Mouse (Mus musculus): Measurements from ENCODE around the gene Yap1. TPM values are rescaled to one million over a fixed set of nuclear protein-coding genes. Genes with fewer than 3 reads are reported as not detected.

Gene Yap1
- polyA plus RNA-seq, 1 experiment from 2014 or later = 69.5 TPM

DNA sequence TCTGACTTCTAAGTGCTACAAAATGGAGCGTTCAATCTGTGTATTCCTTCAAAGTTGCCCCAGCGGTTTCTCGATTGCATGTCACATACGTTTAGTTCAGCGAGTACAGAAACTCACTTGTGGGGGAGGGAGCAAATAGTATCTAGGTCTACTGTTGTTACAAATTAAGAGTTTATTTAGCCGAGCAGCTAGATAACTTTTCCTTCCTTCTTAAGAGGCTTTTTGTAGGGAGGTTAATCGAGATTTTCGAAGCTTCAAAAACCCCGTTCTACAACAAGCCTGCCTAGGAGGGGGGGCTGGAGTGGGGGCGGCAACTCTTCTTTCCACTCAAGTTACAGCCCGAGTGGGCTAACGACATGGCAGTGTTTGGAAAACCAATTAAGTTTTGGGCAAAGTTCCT lies 1.6 kb downstream of the Yap1 start:
- Histone ChIP-seq H3K4me1 (replicated peaks) (peaks cover 44% of the 10 kb centered on the region), H3K27me3 (no peaks in the 10 kb centered on the region), H3K9ac (replicated peaks) (peak overlapping the region; percentile 99), H3K4me3 (replicated peaks) (peak overlapping the region; percentile 88), H3K27ac (peak overlapping the region; percentile 100), H3K9me3 (no peaks in the 10 kb centered on the region), H3K36me3 (peaks cover 36% of the 10 kb centered on the region), H3K4me2 (peak overlapping the region; percentile 65)
- no peak for ATAC-seq (ENCODE audit: insufficient number of reproducible peaks, insufficient read depth, low FRiP score, low TSS enrichment, low read depth)
- 2% methylated on average over 12 of the region's 12 CpGs for WGBS

DNA sequence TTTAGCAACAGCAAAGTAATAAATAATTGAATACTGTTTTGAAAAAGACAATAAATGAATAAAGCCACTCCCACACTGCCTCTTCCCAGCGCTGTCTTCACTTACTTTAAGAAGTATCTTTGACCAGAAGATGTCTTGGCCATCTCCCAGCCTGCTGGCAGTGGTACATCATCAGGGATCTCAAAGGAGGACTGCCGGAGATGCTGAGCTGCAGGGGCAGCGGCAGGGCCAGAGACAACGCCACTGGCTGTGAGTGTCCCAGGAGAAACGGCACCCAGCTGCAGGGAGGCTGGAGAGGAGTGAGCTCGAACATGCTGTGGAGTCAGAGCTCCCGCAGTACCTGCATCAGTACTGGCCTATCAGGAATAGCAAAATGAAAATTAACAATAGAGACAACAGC lies 3.0 kb downstream of the Yap1 start:
- Histone ChIP-seq H3K4me2 (peak overlapping the region; percentile 65), H3K36me3 (peaks cover 44% of the 10 kb centered on the region), H3K4me1 (replicated peaks) (peaks cover 44% of the 10 kb centered on the region), H3K9ac (replicated peaks) (no peak overlapping the region; the same call in 1 of the 2 replicates), H3K27me3 (no peaks in the 10 kb centered on the region), H3K27ac (no peak overlapping the region), H3K4me3 (replicated peaks) (no peak overlapping the region), H3K9me3 (no peaks in the 10 kb centered on the region)
- ATAC-seq (ENCODE audit: insufficient number of reproducible peaks, insufficient read depth, low FRiP score, low TSS enrichment, low read depth) = no peak
- 62% methylated on average over 7 of the region's 7 CpGs for WGBS

DNA sequence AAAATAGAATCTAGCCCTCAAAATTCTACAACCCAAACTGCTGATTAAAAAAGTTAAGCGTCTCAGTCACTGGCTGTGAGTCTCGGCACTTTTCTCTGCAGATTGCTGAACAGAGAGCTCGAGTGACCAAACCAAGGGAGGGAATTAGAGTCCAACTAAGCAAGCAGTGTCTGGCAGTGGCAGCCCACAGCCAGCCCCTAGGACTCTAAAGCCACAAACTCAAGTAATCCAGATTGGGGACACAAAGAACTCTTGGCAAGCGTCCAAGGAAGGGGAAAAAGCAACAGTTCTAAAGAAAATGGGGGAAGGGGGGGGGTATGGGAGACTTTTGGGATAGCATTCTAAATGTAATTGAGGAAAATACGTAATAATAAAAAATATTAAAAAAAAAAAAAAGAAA lies 10.1 kb downstream of the Yap1 start:
- no peak overlapping the region for H3K4me2 ChIP-seq
- no peaks in the 10 kb centered on the region for H3K9me3 ChIP-seq
- peaks cover 14% of the 10 kb centered on the region for H3K4me1 ChIP-seq (replicated peaks)
- ATAC-seq (ENCODE audit: insufficient number of reproducible peaks, insufficient read depth, low FRiP score, low TSS enrichment, low read depth) = no peak
- no peak overlapping the region for H3K27ac ChIP-seq
- H3K4me3 ChIP-seq (replicated peaks) = no peak overlapping the region
- no peak overlapping the region for H3K9ac ChIP-seq (replicated peaks)
- 79% methylated on average over 5 of the region's 5 CpGs for WGBS
- peaks cover 82% of the 10 kb centered on the region for H3K36me3 ChIP-seq
- H3K27me3 ChIP-seq = no peaks in the 10 kb centered on the region

DNA sequence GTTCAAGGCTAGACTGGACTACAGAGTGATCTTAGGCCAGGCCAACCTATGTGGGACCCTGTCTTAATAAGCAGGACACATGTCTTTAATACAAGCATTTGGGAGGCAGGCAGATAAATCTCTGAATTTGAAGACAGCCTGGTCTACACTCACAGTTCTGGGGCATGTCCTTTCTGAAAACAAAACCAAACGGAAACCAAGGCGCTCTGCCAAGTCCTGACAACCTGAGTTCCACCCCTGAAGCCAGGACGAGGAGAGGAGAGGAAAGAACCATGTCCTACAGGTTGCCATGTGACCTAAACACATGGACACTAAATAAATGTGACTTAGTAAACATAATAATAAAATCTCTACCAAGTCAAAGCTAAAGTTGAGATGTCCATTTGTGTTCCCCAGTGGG lies 11.7 kb downstream of the Yap1 start:
- H3K4me2 ChIP-seq = no peak overlapping the region
- WGBS = 73% methylated on average over 3 of the region's 3 CpGs
- no peak for ATAC-seq (ENCODE audit: insufficient number of reproducible peaks, insufficient read depth, low FRiP score, low TSS enrichment, low read depth)
- H3K27me3 ChIP-seq = no peaks in the 10 kb centered on the region
- no peak overlapping the region for H3K27ac ChIP-seq
- no peak overlapping the region for H3K9ac ChIP-seq (replicated peaks)
- H3K4me3 ChIP-seq (replicated peaks) = no peak overlapping the region
- peaks cover 82% of the 10 kb centered on the region for H3K36me3 ChIP-seq
- no peaks in the 10 kb centered on the region for H3K9me3 ChIP-seq
- no peaks in the 10 kb centered on the region for H3K4me1 ChIP-seq (replicated peaks)

DNA sequence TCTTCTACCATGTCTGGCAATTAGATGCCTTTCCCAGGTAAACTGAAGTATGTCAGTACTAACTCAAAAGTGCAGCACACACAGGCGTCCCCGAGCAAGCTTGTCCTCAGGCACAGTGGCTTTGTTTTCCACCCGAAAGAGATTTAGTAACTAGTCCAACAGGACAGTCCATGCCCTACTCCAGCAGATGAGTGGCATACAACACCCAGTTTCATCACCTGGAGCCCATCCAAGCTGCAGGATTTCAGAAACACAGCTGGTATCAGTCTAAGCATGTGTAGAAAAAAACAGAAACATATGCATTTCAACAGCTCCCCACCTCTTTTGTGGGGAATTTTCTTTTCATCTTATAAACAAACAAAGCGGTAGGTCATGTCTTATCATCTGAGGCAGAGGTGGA lies 13.5 kb downstream of the Yap1 start:
- ATAC-seq (ENCODE audit: insufficient number of reproducible peaks, insufficient read depth, low FRiP score, low TSS enrichment, low read depth) = no peak
- peaks cover 82% of the 10 kb centered on the region for H3K36me3 ChIP-seq

DNA sequence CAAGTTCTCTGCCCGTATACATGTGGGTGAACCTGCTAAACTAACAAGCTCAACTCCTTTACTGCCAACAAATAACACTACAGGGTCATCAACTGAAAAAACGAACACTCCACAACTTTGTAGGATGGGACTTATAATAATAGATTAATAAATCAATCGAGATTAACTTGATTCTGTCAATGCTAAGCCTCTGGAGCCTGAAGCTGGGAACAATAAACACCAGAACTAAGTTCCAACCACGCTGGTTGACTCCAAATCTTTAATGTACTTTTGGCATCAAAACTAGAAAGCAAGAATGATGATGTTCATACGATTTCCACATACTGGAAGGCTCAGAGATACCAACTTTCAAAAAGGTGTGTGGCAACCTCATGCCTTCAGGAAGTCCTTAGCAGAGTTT lies 17.3 kb downstream of the Yap1 start:
- H3K9me3 ChIP-seq = no peaks in the 10 kb centered on the region
- ATAC-seq (ENCODE audit: insufficient number of reproducible peaks, insufficient read depth, low FRiP score, low TSS enrichment, low read depth) = no peak
- no peaks in the 10 kb centered on the region for H3K27me3 ChIP-seq
- peaks cover 65% of the 10 kb centered on the region for H3K36me3 ChIP-seq
- WGBS = 89% methylated on average over 5 of the region's 5 CpGs
- no peak overlapping the region for H3K4me2 ChIP-seq
- no peak overlapping the region for H3K9ac ChIP-seq (replicated peaks)
- H3K27ac ChIP-seq = no peak overlapping the region
- H3K4me1 ChIP-seq (replicated peaks) = peaks cover 10% of the 10 kb centered on the region
- no peak overlapping the region for H3K4me3 ChIP-seq (replicated peaks)

More for the DNA sequence above, 13.5 kb downstream of the Yap1 start:
- H3K9ac ChIP-seq (replicated peaks) = no peak overlapping the region
- no peaks in the 10 kb centered on the region for H3K27me3 ChIP-seq
- no peaks in the 10 kb centered on the region for H3K4me1 ChIP-seq (replicated peaks)
- 80% methylated on average over 4 of the region's 4 CpGs for WGBS
- H3K4me3 ChIP-seq (replicated peaks) = no peak overlapping the region
- no peak overlapping the region for H3K27ac ChIP-seq
- no peaks in the 10 kb centered on the region for H3K9me3 ChIP-seq
- H3K4me2 ChIP-seq = no peak overlapping the region

DNA sequence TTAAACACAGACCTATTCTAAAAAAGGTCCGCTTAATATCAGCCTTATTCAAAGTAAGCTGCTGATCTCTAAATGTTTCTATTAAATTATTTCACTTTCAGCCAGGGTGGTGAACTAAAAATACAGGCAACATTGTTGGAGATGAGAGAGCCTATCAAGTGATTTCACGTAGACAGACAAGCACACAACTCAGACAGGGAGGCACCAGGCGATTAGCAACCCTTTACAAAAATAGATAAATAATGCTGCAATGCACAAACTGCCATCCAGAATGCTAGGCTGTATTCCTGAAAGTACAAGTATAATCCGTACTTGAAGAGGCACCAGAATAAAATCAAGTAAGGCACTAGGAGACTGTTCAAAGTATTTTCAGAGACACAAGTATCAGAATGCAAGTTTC lies 20.1 kb downstream of the Yap1 start:
- Histone ChIP-seq H3K36me3 (peaks cover 68% of the 10 kb centered on the region), H3K4me2 (no peak overlapping the region), H3K27ac (no peak overlapping the region), H3K9me3 (no peaks in the 10 kb centered on the region), H3K9ac (replicated peaks) (no peak overlapping the region), H3K4me3 (replicated peaks) (no peak overlapping the region), H3K4me1 (replicated peaks) (peaks cover 10% of the 10 kb centered on the region), H3K27me3 (no peaks in the 10 kb centered on the region)
- WGBS = 80% methylated on average over 4 of the region's 4 CpGs
- no peak for ATAC-seq (ENCODE audit: insufficient number of reproducible peaks, insufficient read depth, low FRiP score, low TSS enrichment, low read depth)

DNA sequence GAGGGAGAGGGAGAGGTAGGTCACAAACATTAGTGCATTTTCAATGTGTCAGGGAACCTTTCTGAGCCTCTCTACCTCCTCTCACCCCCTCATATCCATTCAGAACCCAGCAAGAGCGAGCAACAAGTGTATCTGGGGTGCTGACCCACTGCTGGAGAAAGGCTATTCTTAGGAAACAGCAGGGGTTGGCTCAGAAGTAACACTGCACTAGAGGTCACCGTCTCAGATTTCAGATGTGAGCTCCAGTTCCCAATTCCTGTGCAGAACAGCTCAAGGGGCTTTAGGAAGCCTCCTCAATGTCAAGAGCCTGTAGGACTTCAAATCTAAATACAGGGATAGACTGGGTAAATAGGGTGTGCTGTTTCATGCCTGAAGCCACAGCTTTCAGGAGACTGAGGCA lies 20.7 kb downstream of the Yap1 start:
- 30% methylated on average over 2 of the region's 2 CpGs for WGBS
- Histone ChIP-seq H3K9ac (replicated peaks) (no peak overlapping the region), H3K9me3 (no peaks in the 10 kb centered on the region), H3K36me3 (peaks cover 67% of the 10 kb centered on the region), H3K4me1 (replicated peaks) (peaks cover 10% of the 10 kb centered on the region), H3K27me3 (no peaks in the 10 kb centered on the region), H3K27ac (peak overlapping the region; percentile 31; the same call in 1 of the 2 replicates), H3K4me3 (replicated peaks) (no peak overlapping the region), H3K4me2 (no peak overlapping the region)
- no peak; the same call in 1 of the 2 replicates for ATAC-seq (ENCODE audit: insufficient number of reproducible peaks, insufficient read depth, low FRiP score, low TSS enrichment, low read depth)

DNA sequence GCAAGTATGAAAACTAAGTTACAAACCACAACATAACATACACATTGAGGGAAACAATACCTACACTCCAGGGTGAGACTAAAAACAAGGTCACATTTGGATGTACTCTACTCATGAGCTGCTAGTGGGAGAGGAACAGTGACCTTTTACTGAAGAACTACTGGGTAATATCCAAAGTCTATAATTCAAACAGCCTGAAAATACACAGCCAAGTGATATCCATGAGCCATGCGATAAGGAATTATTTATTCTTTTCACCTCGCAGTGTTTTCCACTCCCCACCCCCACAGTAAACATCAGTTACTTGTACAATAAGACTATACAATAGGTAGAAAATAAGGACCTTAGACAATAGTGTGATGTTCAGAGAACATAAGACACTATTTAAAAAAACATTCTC lies 24.2 kb downstream of the Yap1 start:
- 100% methylated on average over 2 of the region's 2 CpGs for WGBS
- Histone ChIP-seq H3K9ac (replicated peaks) (no peak overlapping the region), H3K4me2 (no peak overlapping the region), H3K9me3 (no peaks in the 10 kb centered on the region), H3K27ac (no peak overlapping the region), H3K36me3 (peaks cover 72% of the 10 kb centered on the region), H3K4me3 (replicated peaks) (no peak overlapping the region), H3K4me1 (replicated peaks) (peaks cover 9% of the 10 kb centered on the region), H3K27me3 (no peaks in the 10 kb centered on the region)
- no peak for ATAC-seq (ENCODE audit: insufficient number of reproducible peaks, insufficient read depth, low FRiP score, low TSS enrichment, low read depth)

DNA sequence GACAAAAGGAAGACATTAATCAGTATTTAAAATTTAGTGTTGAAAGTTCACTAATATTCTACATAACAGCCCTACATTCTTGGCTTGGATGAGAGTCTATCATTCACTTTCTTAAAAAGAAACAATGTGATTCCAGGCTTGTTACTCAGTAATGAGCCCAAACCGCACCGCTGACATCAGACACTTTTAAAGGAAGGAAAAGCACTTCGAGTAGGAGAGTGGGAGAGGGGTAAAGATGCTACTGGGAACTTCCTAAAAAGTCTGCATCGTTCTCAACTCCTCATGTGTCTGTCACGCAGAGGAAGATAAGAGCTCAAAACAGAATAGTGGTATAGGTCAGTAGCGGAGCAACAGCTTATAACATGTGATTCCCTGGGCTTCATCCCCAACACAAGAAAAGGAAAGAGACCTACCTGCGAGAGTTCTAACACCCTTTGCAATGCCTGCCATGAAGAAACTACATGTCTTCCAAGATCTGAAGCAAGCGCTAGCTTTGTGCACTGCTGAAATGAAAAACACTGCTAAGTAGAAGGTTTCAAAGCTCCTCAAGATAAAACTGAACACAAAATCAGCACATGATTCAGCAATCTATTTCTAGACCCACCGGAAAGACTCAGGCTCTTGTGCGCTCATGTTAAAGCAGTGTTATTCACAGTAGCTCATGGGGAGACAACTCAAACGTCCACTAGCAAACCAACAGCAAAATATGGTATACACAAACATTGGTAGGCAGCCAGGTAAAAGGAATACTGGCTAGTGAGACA lies 25.1 kb downstream of the Yap1 start:
- Histone ChIP-seq H3K9ac (replicated peaks) (no peak overlapping the region), H3K4me2 (no peak overlapping the region), H3K36me3 (peaks cover 78% of the 10 kb centered on the region), H3K27ac (no peak overlapping the region), H3K4me3 (replicated peaks) (no peak overlapping the region), H3K27me3 (no peaks in the 10 kb centered on the region), H3K9me3 (no peaks in the 10 kb centered on the region), H3K4me1 (replicated peaks) (peaks cover 4% of the 10 kb centered on the region; the same call in 1 of the 2 replicates)
- no peak for ATAC-seq (ENCODE audit: insufficient number of reproducible peaks, insufficient read depth, low FRiP score, low TSS enrichment, low read depth)
- 91% methylated on average over 11 of the region's 11 CpGs for WGBS

DNA sequence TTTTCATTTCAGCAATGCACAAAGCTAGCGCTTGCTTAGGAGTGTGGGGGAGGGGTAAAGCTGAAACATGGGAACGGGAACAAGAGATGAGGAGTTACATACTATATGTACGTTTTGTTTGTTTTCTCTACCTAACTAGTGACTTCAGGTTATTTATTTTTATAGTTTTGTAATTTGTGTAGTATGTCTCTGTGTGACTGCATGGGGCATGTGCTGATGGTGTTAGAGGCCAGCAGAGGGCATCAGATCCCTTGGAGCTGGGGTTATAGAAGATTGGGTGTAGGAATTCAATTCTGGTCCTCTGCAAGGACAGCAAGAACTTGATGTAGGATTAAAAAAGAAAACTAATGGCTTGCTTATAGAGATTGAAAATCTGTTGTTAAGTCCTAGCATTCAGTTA lies 25.9 kb downstream of the Yap1 start:
- Histone ChIP-seq H3K4me2 (no peak overlapping the region), H3K27me3 (no peaks in the 10 kb centered on the region), H3K36me3 (peaks cover 84% of the 10 kb centered on the region), H3K9ac (replicated peaks) (no peak overlapping the region), H3K9me3 (no peaks in the 10 kb centered on the region), H3K4me1 (replicated peaks) (0 out of 2 replicates have a peak, but pooled peaks cover under 1% of the 10 kb centered on the region), H3K27ac (no peak overlapping the region), H3K4me3 (replicated peaks) (no peak overlapping the region)
- no peak for ATAC-seq (ENCODE audit: insufficient number of reproducible peaks, insufficient read depth, low FRiP score, low TSS enrichment, low read depth)
- 88% methylated on average over 3 of the region's 3 CpGs for WGBS

DNA sequence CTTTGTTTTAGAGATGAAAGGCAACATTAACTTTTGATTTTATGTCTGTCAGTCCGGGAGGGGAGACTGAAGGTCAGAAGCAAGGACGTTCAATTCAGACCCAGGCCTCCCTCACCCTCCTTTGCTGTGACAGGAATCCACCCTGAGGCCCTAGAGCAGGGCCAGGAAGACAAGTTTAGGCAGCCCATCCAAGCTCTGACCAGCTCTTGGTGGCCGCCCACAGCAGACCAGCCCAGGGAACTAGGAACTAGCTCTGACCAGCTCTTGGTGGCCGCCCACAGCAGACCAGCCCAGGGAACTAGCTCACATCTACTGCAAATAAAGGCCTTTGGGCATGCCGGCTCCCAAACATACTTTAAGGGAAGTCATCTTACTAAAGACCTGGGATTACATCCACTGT lies 26.8 kb downstream of the Yap1 start:
- Histone ChIP-seq H3K4me3 (replicated peaks) (no peak overlapping the region), H3K9ac (replicated peaks) (no peak overlapping the region), H3K4me2 (no peak overlapping the region), H3K4me1 (replicated peaks) (no peaks in the 10 kb centered on the region), H3K9me3 (no peaks in the 10 kb centered on the region), H3K27ac (no peak overlapping the region), H3K27me3 (no peaks in the 10 kb centered on the region), H3K36me3 (peaks cover 86% of the 10 kb centered on the region)
- 75% methylated on average over 5 of the region's 5 CpGs for WGBS
- ATAC-seq (ENCODE audit: insufficient number of reproducible peaks, insufficient read depth, low FRiP score, low TSS enrichment, low read depth) = no peak

Data from limb, embryonic 12.5 days (tissue).